Mouse (Mus musculus) G1E (cell line): ENCODE results near the gene Fbxo22.
"Not testable (repeated sequence)": the region's sequence is repeated elsewhere in the genome, so short reads cannot be mapped to it uniquely, and the experiment has no call there.

Experiments
- CTCF ChIP-seq: IDR thresholded peaks from 2 replicates; pipeline ENCODE4 v1.5.1; 2012; ENCODE audit warnings: low read depth, low read length, inconsistent platforms, mixed read lengths
- TAL1 ChIP-seq: conservative IDR thresholded peaks from 2 replicates; pipeline ENCODE4 v1.6.1; 2012; ENCODE audit warnings: low read depth, low read length, inconsistent platforms, mixed read lengths

DNA sequence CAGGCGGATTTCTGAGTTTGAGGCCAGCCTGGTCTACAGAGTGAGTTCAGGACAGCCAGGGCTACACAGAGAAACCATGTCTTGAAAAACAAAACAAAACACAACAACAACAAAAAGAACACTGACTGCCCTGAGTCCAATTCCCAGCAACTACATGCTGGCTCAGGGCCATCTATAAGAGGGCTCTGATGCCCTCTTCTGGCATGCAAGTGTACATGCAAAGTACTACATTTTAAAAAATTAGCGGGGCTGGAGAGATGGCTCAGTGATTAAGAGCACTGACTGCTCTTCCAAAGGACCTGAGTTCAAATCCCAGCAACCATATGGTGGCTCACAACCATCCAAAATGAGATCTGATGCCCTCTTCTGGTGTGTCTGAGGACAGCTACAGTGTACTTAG is 43.4 kb downstream of the Fbxo22 start:
- TF ChIP-seq CTCF, TAL1: not testable (repeated sequence)
